Mouse (Mus musculus) hindbrain, postnatal 0 days (tissue): Measurements from ENCODE around the gene 4930430F08Rik. TPM values are rescaled to one million over a fixed set of nuclear protein-coding genes. Genes with fewer than 3 reads are reported as not detected.

Source experiments
- ATAC-seq: fragments of 200-750 bp; cut with Nextera tagmentation; 2 replicates; pipeline ENCODE4 v1.8.0; 2017; ENCODE audit warnings: mild to moderate bottlenecking, moderate TSS enrichment, moderate library complexity
- DNase-seq: peaks from one replicate; pipeline ENCODE4 v3.0.0-alpha.2; 2015; ENCODE audit warnings: low spot score
- H3K27ac ChIP-seq: fragments of 300-500 bp; sonication (generic); 2 replicates; pipeline ENCODE4 v1.5.1; 2014; ENCODE audit warnings: mild to moderate bottlenecking
- H3K27me3 ChIP-seq: fragments of 300-500 bp; sonication (generic); 2 replicates; pipeline ENCODE4 v1.6.1; 2014; ENCODE audit warnings: low read length, mixed read lengths; ENCODE audit not compliant: insufficient read depth
- H3K36me3 ChIP-seq: fragments of 300-500 bp; sonication (generic); 2 replicates; pipeline ENCODE4 v1.6.1; 2014; ENCODE audit warnings: low read length, mixed read lengths; ENCODE audit not compliant: insufficient read depth
- H3K4me1 ChIP-seq: fragments of 300-500 bp; sonication (generic); 2 replicates; pipeline ENCODE4 v1.6.1; 2014; ENCODE audit warnings: antibody characterized with exemption, low read length, mixed read lengths; ENCODE audit not compliant: insufficient read depth
- H3K4me2 ChIP-seq: fragments of 300-500 bp; sonication (generic); 2 replicates; pipeline ENCODE4 v1.6.1; 2014; ENCODE audit warnings: low read depth, mild to moderate bottlenecking, low read length, moderate library complexity, mixed read lengths
- H3K4me3 ChIP-seq: fragments of 300-500 bp; sonication (generic); 2 replicates; pipeline ENCODE4 v1.5.1; 2014; ENCODE audit warnings: low read length
- H3K9ac ChIP-seq: fragments of 300-500 bp; sonication (generic); replicated peaks from 2 replicates; pipeline ENCODE4 v1.6.1; 2014; ENCODE audit warnings: mild to moderate bottlenecking, low read length, moderate library complexity, mixed read lengths
- H3K9me3 ChIP-seq: fragments of 300-500 bp; sonication (generic); 2 replicates; pipeline ENCODE4 v1.6.1; 2016; ENCODE audit warnings: low read length, mixed read lengths
- CTCF ChIP-seq: IDR thresholded peaks from 2 replicates; pipeline ENCODE4 v1.5.1; 2016; ENCODE audit warnings: antibody characterized with exemption, control low read depth, low read depth
- WGBS: fragments of 180-500 bp; shearing (Covaris S2); extraction: QIAGEN DNeasy Blood & Tissue Kit; methylation state at CpG from one replicate; pipeline ENCODE4 v1.1.7; 2014; 5-methylcytosine and 5-hydroxymethylcytosine counted together
- polyA plus RNA-seq: library from polyadenylated mRNA; unstranded; fragments of >200 nt; fragmentation: Nextera tagmentation; extraction: Ambion mirVana; gene quantifications from 2 replicates; pipeline ENCODE4 v1.2.1, GENCODE M21; 2015
- total RNA-seq: library from RNA; depleted of rRNA; stranded (reverse); fragments of >200 nt; gene quantifications from 2 replicates; pipeline ENCODE4 v1.2.3, GENCODE M21; 2014; rRNA removed

4930430F08Rik gene
- total RNA-seq = 19.6 and 24.5 TPM in 2 replicates
- polyA plus RNA-seq = 16.5 and 20.2 TPM in 2 replicates

DNA sequence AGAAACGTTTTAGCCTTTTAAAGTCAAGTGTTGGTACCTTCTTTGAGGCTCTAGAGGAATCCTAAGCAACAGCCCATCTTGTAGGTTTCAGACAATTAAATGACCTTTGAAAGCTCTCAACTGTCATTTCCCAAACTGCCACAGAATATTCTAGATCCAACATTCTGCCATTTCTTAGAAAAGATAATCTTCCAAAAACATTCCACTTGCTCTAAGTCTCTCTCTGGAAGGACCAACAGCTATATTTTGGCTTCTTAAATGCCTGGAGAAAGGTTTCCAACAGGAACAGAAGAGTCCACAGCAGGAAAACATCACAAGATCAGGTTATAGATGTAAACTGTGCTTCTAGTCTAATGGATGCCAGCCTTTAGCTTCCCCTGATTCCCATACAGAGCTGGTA, at the start of gene 4930430F08Rik, which contains the start of gene 1700017N19Rik:
Gene 4930430F08Rik (minus strand): TSS at position 101 of the 400 bp plus-strand sequence.
Gene 1700017N19Rik (plus strand): TSS at position 162 of the 400 bp plus-strand sequence.
- 87% methylated on average over 1 of the region's 1 CpGs for WGBS
- H3K4me2 ChIP-seq = peak within 1 kb of the TSS; percentile 79
- H3K9me3 ChIP-seq = no peaks in the 10 kb centered on the region
- no peaks in the 10 kb centered on the region for H3K27me3 ChIP-seq
- no peaks in the 10 kb centered on the region; the same call in 1 of the 2 replicates for H3K36me3 ChIP-seq
- DNase-seq = no peak
- H3K9ac ChIP-seq = peak within 1 kb of the TSS; percentile 83; the same call in 1 of the 2 replicates
- no peak for ATAC-seq
- 0 out of 2 replicates have a peak, but pooled peaks cover 6% of the 10 kb centered on the region for H3K4me1 ChIP-seq
- H3K4me3 ChIP-seq = peak within 1 kb of the TSS; percentile 66
- H3K27ac ChIP-seq = no peak within 1 kb of the TSS
- no peak for TF ChIP-seq CTCF

DNA sequence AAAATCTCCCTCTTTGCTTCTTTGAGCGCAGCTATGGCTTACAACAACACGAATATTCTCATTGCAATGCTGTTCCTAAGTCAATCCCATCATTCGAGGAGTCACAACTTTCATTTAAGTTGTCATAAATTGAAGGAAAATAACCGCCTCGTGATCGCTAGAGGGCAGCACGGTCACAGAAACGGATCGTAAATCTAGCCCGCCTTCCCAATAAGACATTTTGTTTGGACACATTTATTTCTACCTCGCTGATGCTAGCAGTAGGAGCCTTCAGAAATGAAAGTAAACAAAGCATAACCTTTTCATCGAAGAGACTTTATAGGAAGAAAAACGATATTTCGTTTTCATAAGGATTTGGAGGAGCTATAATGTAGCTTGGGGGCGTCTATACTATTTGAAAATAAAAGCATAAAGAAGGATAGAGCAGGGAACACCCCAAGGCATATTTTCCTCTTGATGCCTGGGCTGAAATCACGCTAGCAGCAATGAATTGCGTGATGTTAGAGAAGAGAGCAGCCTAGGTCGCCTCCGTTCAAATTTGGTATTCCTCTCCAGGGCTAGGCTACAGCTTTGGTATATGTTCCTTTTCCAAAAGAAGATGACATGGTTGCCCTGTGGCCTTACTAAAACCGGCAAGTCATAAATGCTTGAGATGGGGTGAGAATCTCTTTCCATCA, 39.7 kb upstream of the 4930430F08Rik start:
- WGBS = 19% methylated on average over 20 of the region's 20 CpGs
- peak; percentile 72 for ATAC-seq
- H3K9ac ChIP-seq = 0 out of 2 replicates have a peak overlapping the region, but pooled peaks have one; percentile 25
- peak overlapping the region; percentile 71 for H3K27ac ChIP-seq
- H3K4me1 ChIP-seq = no peaks in the 10 kb centered on the region
- TF ChIP-seq CTCF = peak; percentile 84
- H3K36me3 ChIP-seq = no peaks in the 10 kb centered on the region
- H3K27me3 ChIP-seq = no peaks in the 10 kb centered on the region
- peak; percentile 90 for DNase-seq
- H3K4me3 ChIP-seq = 0 out of 2 replicates have a peak overlapping the region, but pooled peaks have one; percentile 14
- peak overlapping the region; percentile 51 for H3K4me2 ChIP-seq
- H3K9me3 ChIP-seq = no peaks in the 10 kb centered on the region

DNA sequence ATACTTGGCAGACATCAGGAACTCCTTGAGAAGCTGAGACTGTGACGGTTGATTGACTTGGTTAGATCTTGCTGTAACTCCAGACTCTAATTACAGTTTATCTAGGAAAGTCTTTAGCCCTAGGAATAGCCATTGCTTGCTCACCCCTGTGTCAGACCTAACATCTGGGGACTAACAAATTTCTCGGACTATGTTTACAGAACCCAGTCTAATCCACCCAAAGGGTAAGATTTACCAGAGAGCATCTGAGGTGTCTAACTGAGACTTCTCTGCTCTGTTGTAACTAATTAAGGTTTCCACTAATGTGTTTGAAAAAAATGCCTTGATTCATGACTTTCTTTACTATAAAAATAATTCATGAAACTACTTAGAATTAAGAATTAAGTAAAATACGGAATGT, 32.3 kb upstream of the 4930430F08Rik start:
- no peak overlapping the region for H3K4me3 ChIP-seq
- H3K27me3 ChIP-seq = no peaks in the 10 kb centered on the region
- 84% methylated on average over 3 of the region's 3 CpGs for WGBS
- TF ChIP-seq CTCF = no peak
- no peak overlapping the region for H3K4me2 ChIP-seq
- no peak overlapping the region for H3K9ac ChIP-seq
- H3K9me3 ChIP-seq = no peaks in the 10 kb centered on the region
- no peak for ATAC-seq
- no peaks in the 10 kb centered on the region for H3K4me1 ChIP-seq
- H3K36me3 ChIP-seq = no peaks in the 10 kb centered on the region
- no peak for DNase-seq
- no peak overlapping the region for H3K27ac ChIP-seq

DNA sequence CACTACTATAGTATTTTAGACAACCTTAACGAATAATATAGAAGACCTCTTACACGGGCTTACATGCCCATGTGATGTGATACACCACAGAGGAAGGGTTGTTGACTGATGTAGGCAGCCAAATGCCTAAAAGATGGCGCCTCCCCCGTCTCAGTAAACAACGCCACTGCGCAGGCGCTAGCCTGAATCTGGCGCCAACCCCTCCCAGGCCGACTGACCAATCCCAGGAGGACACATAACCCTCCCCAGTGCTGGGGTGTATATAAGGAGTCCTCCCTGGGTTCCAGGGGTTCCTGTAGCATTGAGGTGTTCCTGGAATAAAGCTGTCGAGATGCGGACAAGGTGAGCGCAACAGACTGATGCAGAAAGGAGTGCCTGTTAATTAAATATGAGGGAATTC, 29.8 kb upstream of the 4930430F08Rik start:
- no peak overlapping the region for H3K27ac ChIP-seq
- no peak overlapping the region for H3K4me3 ChIP-seq
- ATAC-seq = no peak
- DNase-seq = no peak
- no peak for TF ChIP-seq CTCF
- H3K4me1 ChIP-seq = no peaks in the 10 kb centered on the region
- no peak overlapping the region for H3K9ac ChIP-seq
- no peak overlapping the region for H3K4me2 ChIP-seq
- no peaks in the 10 kb centered on the region for H3K27me3 ChIP-seq
- WGBS = 92% methylated on average over 12 of the region's 12 CpGs
- H3K36me3 ChIP-seq = no peaks in the 10 kb centered on the region
- no peaks in the 10 kb centered on the region for H3K9me3 ChIP-seq

DNA sequence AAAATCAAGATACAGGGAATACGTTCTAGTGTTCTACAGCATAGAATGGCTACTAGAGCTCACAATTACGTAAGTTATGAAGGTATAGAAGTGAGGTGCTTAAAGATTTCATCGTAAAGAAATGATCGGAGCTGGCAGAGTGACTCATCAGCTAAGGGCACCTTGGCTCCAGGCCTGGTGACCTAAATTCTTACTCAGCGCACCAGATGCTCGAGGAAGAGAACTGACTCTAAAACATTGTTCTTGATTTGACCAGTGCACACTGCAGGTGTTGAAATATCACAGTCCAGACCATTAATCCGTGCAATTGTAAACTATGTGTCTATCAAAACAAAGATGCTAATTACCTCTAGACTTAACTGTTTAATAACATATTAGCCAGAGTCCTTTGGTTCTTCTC, 29.3 kb upstream of the 4930430F08Rik start:
- Histone ChIP-seq H3K27ac (no peak overlapping the region), H3K4me3 (no peak overlapping the region), H3K36me3 (no peaks in the 10 kb centered on the region), H3K9me3 (no peaks in the 10 kb centered on the region), H3K4me2 (no peak overlapping the region), H3K27me3 (no peaks in the 10 kb centered on the region), H3K9ac (no peak overlapping the region), H3K4me1 (no peaks in the 10 kb centered on the region)
- 87% methylated on average over 7 of the region's 7 CpGs for WGBS
- DNase-seq (no peak), ATAC-seq (no peak)
- TF ChIP-seq CTCF = no peak

DNA sequence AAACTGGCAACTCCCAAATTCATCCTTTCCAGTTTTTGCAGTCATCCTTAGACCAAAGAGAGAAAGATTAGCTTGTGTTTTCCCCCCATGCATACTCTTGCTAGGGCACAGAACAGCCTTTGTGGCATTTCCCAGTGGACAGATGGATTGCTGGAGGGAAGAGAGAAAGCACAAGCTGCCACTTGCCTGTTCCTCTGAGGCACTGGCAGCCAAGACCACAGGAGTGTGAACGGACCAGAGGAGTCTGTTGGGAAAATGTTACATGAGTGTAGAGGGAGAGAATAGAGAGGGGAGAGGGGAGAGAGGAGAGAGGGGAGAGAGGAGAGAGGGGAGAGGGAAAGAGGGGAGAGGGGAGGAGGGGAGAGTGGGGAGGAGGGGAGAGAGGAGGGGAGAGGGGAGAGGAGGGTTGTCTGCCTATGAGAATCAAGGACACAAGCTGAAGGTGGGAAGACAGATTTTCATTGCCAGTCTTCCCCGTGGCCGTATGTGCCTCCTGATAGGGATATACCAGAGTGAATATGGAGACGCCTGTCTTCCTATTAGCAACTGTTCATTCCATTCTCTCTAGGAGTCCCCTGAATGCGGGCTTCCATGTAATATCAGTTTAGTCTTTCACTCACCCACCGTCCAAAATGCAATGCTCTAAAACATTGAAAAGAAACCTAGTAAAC, 27.1 kb upstream of the 4930430F08Rik start:
- H3K36me3 ChIP-seq = no peaks in the 10 kb centered on the region
- WGBS = 65% methylated on average over 6 of the region's 6 CpGs
- H3K4me2 ChIP-seq = no peak overlapping the region
- no peaks in the 10 kb centered on the region for H3K4me1 ChIP-seq
- no peaks in the 10 kb centered on the region for H3K27me3 ChIP-seq
- no peak overlapping the region for H3K9ac ChIP-seq
- peak; percentile 47 for DNase-seq
- H3K4me3 ChIP-seq = no peak overlapping the region
- H3K27ac ChIP-seq = no peak overlapping the region
- no peak for TF ChIP-seq CTCF
- ATAC-seq = peak; percentile 76
- no peaks in the 10 kb centered on the region for H3K9me3 ChIP-seq
